Mouse (Mus musculus) ZHBTc4 (cell line): ENCODE measurements around the gene Apba1.

ENCODE experiments used
- DNase-seq: peaks from one replicate; pipeline ENCODE4 v3.0.0-alpha.2; 2011; ENCODE audit warnings: low read depth, low spot score

Gene Apba1

GRCm38 (mm10) chr19:23867052-23867451 is 108.4 kb downstream of the Apba1 start:
- DNase-seq, result peak; percentile 6

GRCm38 (mm10) chr19:23867589-23867988 is 108.9 kb downstream of the Apba1 start:
- DNase-seq, result no peak

- DNase-seq, result no peak
Measured at GRCm38 (mm10) chr19:23874502-23874901, 115.8 kb downstream of the Apba1 start.

GRCm38 (mm10) chr19:23875819-23876218 is 117.1 kb downstream of the Apba1 start:
- no peak for DNase-seq

GRCm38 (mm10) chr19:23879862-23880261 is 121.2 kb downstream of the Apba1 start:
- DNase-seq, result no peak

GRCm38 (mm10) chr19:23886169-23886568 is 127.5 kb downstream of the Apba1 start:
- no peak for DNase-seq

GRCm38 (mm10) chr19:23891421-23891820 is 132.7 kb downstream of the Apba1 start:
- no peak for DNase-seq

- peak; percentile 50 for DNase-seq
Measured at GRCm38 (mm10) chr19:23892633-23893032, 133.9 kb downstream of the Apba1 start.

- DNase-seq, result peak; percentile 91
Measured at GRCm38 (mm10) chr19:23893093-23893889, 134.6 kb downstream of the Apba1 start.

GRCm38 (mm10) chr19:23893946-23894345 is 135.3 kb downstream of the Apba1 start:
- peak; percentile 76 for DNase-seq

- DNase-seq, result no peak
Measured at GRCm38 (mm10) chr19:23894822-23895221, 136.1 kb downstream of the Apba1 start.

GRCm38 (mm10) chr19:23896915-23897314 is 138.2 kb downstream of the Apba1 start:
- no peak for DNase-seq

GRCm38 (mm10) chr19:23898501-23898900 is 139.8 kb downstream of the Apba1 start:
- DNase-seq, result peak; percentile 82

GRCm38 (mm10) chr19:23901177-23901576 is 142.5 kb downstream of the Apba1 start:
- DNase-seq, result peak; percentile 32

GRCm38 (mm10) chr19:23901768-23902167 is 143.1 kb downstream of the Apba1 start:
- DNase-seq, result no peak

- no peak for DNase-seq
Measured at GRCm38 (mm10) chr19:23903066-23903465, 144.4 kb downstream of the Apba1 start.

GRCm38 (mm10) chr19:23904922-23905321 is 146.2 kb downstream of the Apba1 start:
- DNase-seq, result no peak

GRCm38 (mm10) chr19:23905772-23906171 is 147.1 kb downstream of the Apba1 start:
- no peak for DNase-seq

GRCm38 (mm10) chr19:23910345-23910744 is 151.7 kb downstream of the Apba1 start:
- DNase-seq, result no peak

GRCm38 (mm10) chr19:23919384-23920219 is 160.9 kb downstream of the Apba1 start:
- DNase-seq, result no peak

GRCm38 (mm10) chr19:23920220-23920544 is 161.5 kb downstream of the Apba1 start:
- DNase-seq, result peak; percentile 6

GRCm38 (mm10) chr19:23922601-23923000 is 163.9 kb downstream of the Apba1 start:
- DNase-seq, result no peak

GRCm38 (mm10) chr19:23924057-23924456 is 165.4 kb downstream of the Apba1 start:
- DNase-seq, result no peak
